Mouse (Mus musculus): ENCODE measurements around the gene Pik3r4. TPM values are rescaled to one million over a fixed set of nuclear protein-coding genes. Genes with fewer than 3 reads are reported as not detected.

Gene Pik3r4
- polyA plus RNA-seq, 1 experiment from 2014 or later: 26.8 TPM

- Histone ChIP-seq H3K9ac (ENCODE audit: low read depth, low read length) (no peak overlapping the region), H3K4me1 (ENCODE audit: control insufficient read depth, insufficient read depth, low read length) (0 out of 2 replicates have a peak, but pooled peaks cover 2% of the 10 kb centered on the region), H3K36me3 (ENCODE audit: control insufficient read depth, insufficient read depth, low read length) (peaks cover 10% of the 10 kb centered on the region), H3K4me3 (ENCODE audit: low read length) (no peak overlapping the region), H3K9me3 (ENCODE audit: control insufficient read depth, low read length) (no peaks in the 10 kb centered on the region), H3K27me3 (ENCODE audit: control insufficient read depth, insufficient read depth, low read length) (no peaks in the 10 kb centered on the region), H3K4me2 (replicated peaks; ENCODE audit: low read depth, low read length) (no peak overlapping the region), H3K27ac (ENCODE audit: low read depth, low read length) (no peak overlapping the region)
- no peak for ATAC-seq (ENCODE audit: low FRiP score, low TSS enrichment)
- 95% methylated on average over 14 of the region's 14 CpGs for WGBS
These were observed 49.7 kb downstream of the Pik3r4 start for GRCm38 (mm10) chr9:105692472-105692871.

GRCm38 (mm10) chr9:105693056-105693455, 50.3 kb downstream of the Pik3r4 start:
- H3K9me3 ChIP-seq (ENCODE audit: control insufficient read depth, low read length): no peaks in the 10 kb centered on the region
- H3K9ac ChIP-seq (ENCODE audit: low read depth, low read length): no peak overlapping the region
- H3K27me3 ChIP-seq (ENCODE audit: control insufficient read depth, insufficient read depth, low read length): no peaks in the 10 kb centered on the region
- no peak overlapping the region for H3K27ac ChIP-seq (ENCODE audit: low read depth, low read length)
- 0 out of 2 replicates have a peak, but pooled peaks cover 5% of the 10 kb centered on the region for H3K4me1 ChIP-seq (ENCODE audit: control insufficient read depth, insufficient read depth, low read length)
- H3K4me2 ChIP-seq (replicated peaks; ENCODE audit: low read depth, low read length): no peak overlapping the region
- no peak for ATAC-seq (ENCODE audit: low FRiP score, low TSS enrichment)
- WGBS: 90% methylated on average over 9 of the region's 9 CpGs
- no peak overlapping the region for H3K4me3 ChIP-seq (ENCODE audit: low read length)
- H3K36me3 ChIP-seq (ENCODE audit: control insufficient read depth, insufficient read depth, low read length): peaks cover 4% of the 10 kb centered on the region; the same call in 1 of the 2 replicates

- no peak overlapping the region for H3K27ac ChIP-seq (ENCODE audit: low read depth, low read length)
- peaks cover under 1% of the 10 kb centered on the region; the same call in 1 of the 2 replicates for H3K36me3 ChIP-seq (ENCODE audit: control insufficient read depth, insufficient read depth, low read length)
- H3K27me3 ChIP-seq (ENCODE audit: control insufficient read depth, insufficient read depth, low read length): no peaks in the 10 kb centered on the region
- no peak overlapping the region for H3K4me2 ChIP-seq (replicated peaks; ENCODE audit: low read depth, low read length)
- 3% methylated on average over 5 of the region's 5 CpGs for WGBS
- no peak overlapping the region for H3K4me3 ChIP-seq (ENCODE audit: low read length)
- ATAC-seq (ENCODE audit: low FRiP score, low TSS enrichment): peak; percentile 68
- H3K9ac ChIP-seq (ENCODE audit: low read depth, low read length): no peak overlapping the region
- no peaks in the 10 kb centered on the region for H3K9me3 ChIP-seq (ENCODE audit: control insufficient read depth, low read length)
- H3K4me1 ChIP-seq (ENCODE audit: control insufficient read depth, insufficient read depth, low read length): 0 out of 2 replicates have a peak, but pooled peaks cover 5% of the 10 kb centered on the region
These were observed 51.1 kb downstream of the Pik3r4 start for GRCm38 (mm10) chr9:105693854-105694253.

- no peak overlapping the region for H3K4me2 ChIP-seq (replicated peaks; ENCODE audit: low read depth, low read length)
- no peaks in the 10 kb centered on the region for H3K9me3 ChIP-seq (ENCODE audit: control insufficient read depth, low read length)
- WGBS: 80% methylated on average over 7 of the region's 7 CpGs
- H3K27ac ChIP-seq (ENCODE audit: low read depth, low read length): peak overlapping the region; percentile 9; the same call in 1 of the 2 replicates
- no peak for ATAC-seq (ENCODE audit: low FRiP score, low TSS enrichment)
- no peaks in the 10 kb centered on the region for H3K36me3 ChIP-seq (ENCODE audit: control insufficient read depth, insufficient read depth, low read length)
- H3K4me3 ChIP-seq (ENCODE audit: low read length): no peak overlapping the region
- no peaks in the 10 kb centered on the region for H3K27me3 ChIP-seq (ENCODE audit: control insufficient read depth, insufficient read depth, low read length)
- H3K9ac ChIP-seq (ENCODE audit: low read depth, low read length): no peak overlapping the region
- 0 out of 2 replicates have a peak, but pooled peaks cover 5% of the 10 kb centered on the region for H3K4me1 ChIP-seq (ENCODE audit: control insufficient read depth, insufficient read depth, low read length)
These were observed 54.2 kb downstream of the Pik3r4 start for GRCm38 (mm10) chr9:105696818-105697564.

- H3K4me2 ChIP-seq (replicated peaks; ENCODE audit: low read depth, low read length): no peak overlapping the region
- H3K9me3 ChIP-seq (ENCODE audit: control insufficient read depth, low read length): no peaks in the 10 kb centered on the region
- no peaks in the 10 kb centered on the region for H3K36me3 ChIP-seq (ENCODE audit: control insufficient read depth, insufficient read depth, low read length)
- no peaks in the 10 kb centered on the region for H3K27me3 ChIP-seq (ENCODE audit: control insufficient read depth, insufficient read depth, low read length)
- H3K4me1 ChIP-seq (ENCODE audit: control insufficient read depth, insufficient read depth, low read length): 0 out of 2 replicates have a peak, but pooled peaks cover 5% of the 10 kb centered on the region
- peak overlapping the region; percentile 9; the same call in 1 of the 2 replicates for H3K27ac ChIP-seq (ENCODE audit: low read depth, low read length)
- peak; percentile 61; the same call in 1 of the 2 replicates for ATAC-seq (ENCODE audit: low FRiP score, low TSS enrichment)
- 49% methylated on average over 9 of the region's 9 CpGs for WGBS
- H3K9ac ChIP-seq (ENCODE audit: low read depth, low read length): no peak overlapping the region
- H3K4me3 ChIP-seq (ENCODE audit: low read length): no peak overlapping the region
These were observed 55.1 kb downstream of the Pik3r4 start for GRCm38 (mm10) chr9:105697764-105698396.

GRCm38 (mm10) chr9:105700702-105701101, 57.9 kb downstream of the Pik3r4 start:
- H3K9ac ChIP-seq (ENCODE audit: low read depth, low read length): no peak overlapping the region
- 0 out of 2 replicates have a peak, but pooled peaks cover 5% of the 10 kb centered on the region for H3K4me1 ChIP-seq (ENCODE audit: control insufficient read depth, insufficient read depth, low read length)
- no peaks in the 10 kb centered on the region for H3K9me3 ChIP-seq (ENCODE audit: control insufficient read depth, low read length)
- no peak overlapping the region for H3K4me2 ChIP-seq (replicated peaks; ENCODE audit: low read depth, low read length)
- no peak overlapping the region for H3K4me3 ChIP-seq (ENCODE audit: low read length)
- 71% methylated on average over 6 of the region's 6 CpGs for WGBS
- ATAC-seq (ENCODE audit: low FRiP score, low TSS enrichment): no peak
- no peaks in the 10 kb centered on the region for H3K36me3 ChIP-seq (ENCODE audit: control insufficient read depth, insufficient read depth, low read length)
- H3K27me3 ChIP-seq (ENCODE audit: control insufficient read depth, insufficient read depth, low read length): no peaks in the 10 kb centered on the region
- no peak overlapping the region for H3K27ac ChIP-seq (ENCODE audit: low read depth, low read length)

- Histone ChIP-seq H3K4me1 (ENCODE audit: control insufficient read depth, insufficient read depth, low read length) (0 out of 2 replicates have a peak, but pooled peaks cover 5% of the 10 kb centered on the region), H3K27me3 (ENCODE audit: control insufficient read depth, insufficient read depth, low read length) (no peaks in the 10 kb centered on the region), H3K9me3 (ENCODE audit: control insufficient read depth, low read length) (no peaks in the 10 kb centered on the region), H3K4me3 (ENCODE audit: low read length) (no peak overlapping the region), H3K9ac (ENCODE audit: low read depth, low read length) (no peak overlapping the region), H3K36me3 (ENCODE audit: control insufficient read depth, insufficient read depth, low read length) (no peaks in the 10 kb centered on the region), H3K4me2 (replicated peaks; ENCODE audit: low read depth, low read length) (no peak overlapping the region), H3K27ac (ENCODE audit: low read depth, low read length) (no peak overlapping the region)
- 65% methylated on average over 9 of the region's 9 CpGs for WGBS
- ATAC-seq (ENCODE audit: low FRiP score, low TSS enrichment): no peak
These were observed 59.2 kb downstream of the Pik3r4 start for GRCm38 (mm10) chr9:105701966-105702365.

- H3K4me1 ChIP-seq (ENCODE audit: control insufficient read depth, insufficient read depth, low read length): no peaks in the 10 kb centered on the region
- no peaks in the 10 kb centered on the region for H3K27me3 ChIP-seq (ENCODE audit: control insufficient read depth, insufficient read depth, low read length)
- H3K27ac ChIP-seq (ENCODE audit: low read depth, low read length): no peak overlapping the region
- no peak overlapping the region for H3K4me2 ChIP-seq (replicated peaks; ENCODE audit: low read depth, low read length)
- no peaks in the 10 kb centered on the region for H3K9me3 ChIP-seq (ENCODE audit: control insufficient read depth, low read length)
- no peak for ATAC-seq (ENCODE audit: low FRiP score, low TSS enrichment)
- H3K9ac ChIP-seq (ENCODE audit: low read depth, low read length): no peak overlapping the region
- no peaks in the 10 kb centered on the region for H3K36me3 ChIP-seq (ENCODE audit: control insufficient read depth, insufficient read depth, low read length)
- no peak overlapping the region for H3K4me3 ChIP-seq (ENCODE audit: low read length)
- 84% methylated on average over 16 of the region's 16 CpGs for WGBS
These were observed 61.6 kb downstream of the Pik3r4 start for GRCm38 (mm10) chr9:105704226-105704932.
